9 mouse cellular contexts compared by ENCODE assay signal in the genomic region with DNA sequence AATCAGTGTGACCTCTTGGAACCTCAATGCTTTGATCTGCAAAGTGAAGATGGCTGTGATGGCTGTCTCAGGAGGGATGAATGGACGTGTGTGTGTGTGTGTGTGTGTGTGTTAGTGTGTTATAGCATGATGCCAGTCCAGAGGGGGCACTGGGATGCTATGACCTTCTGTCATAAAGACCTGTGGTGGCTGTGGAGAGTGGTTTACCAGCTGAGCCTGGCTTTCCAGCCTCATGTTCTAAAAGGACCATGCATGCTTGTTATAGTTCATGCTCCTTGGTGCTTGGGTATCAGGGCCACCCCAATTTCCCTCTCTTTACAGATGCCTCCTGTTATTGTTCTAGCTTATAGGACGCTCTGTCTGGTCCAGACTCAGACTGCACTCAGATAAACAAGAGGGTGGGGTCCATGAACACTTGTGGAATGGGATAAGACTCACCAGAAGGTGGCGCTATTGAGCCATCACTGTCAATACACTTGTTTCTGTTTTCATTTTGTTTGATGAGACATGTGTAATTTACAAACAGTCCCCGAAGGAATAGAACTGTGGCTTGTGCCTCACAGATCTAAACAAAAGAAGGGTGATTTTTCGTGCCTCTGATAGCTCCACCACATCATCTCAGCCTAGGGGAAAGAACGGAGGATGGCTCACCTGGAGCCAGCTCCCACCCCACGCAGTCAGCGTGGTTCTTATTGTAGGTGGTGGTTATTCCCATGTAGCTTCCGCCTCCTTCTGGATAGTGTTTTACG.
A peak's percentile ranks its signal among the peaks of the same experiment; 100 is the strongest.
DNase-seq lines count a peak whose midpoint lies in the region; ATAC-seq and TF ChIP-seq lines count a peak whose summit lies in the region.
"Had no signal": no experiment of that assay in that cellular context is flagged by ENCODE, and none has a peak within 500 bp of the region (broad histone marks: within the 10 kb centered on the region; RNA-seq: fewer than 3 reads in every experiment).

No protein-coding gene starts in this region.

- peak; percentile 20 for DNase-seq in gastrocnemius, adult 18-20 months (ENCODE audit: low spot score)
- DNase-seq in gastrocnemius, postnatal 25 days = no peak
- peak; percentile 84 for DNase-seq in brain, embryonic 14.5 days (ENCODE audit: low read depth)
- peak; percentile 39 for DNase-seq in gastrocnemius, postnatal 14 days
- peak; percentile 29 to 76 for DNase-seq in layer of hippocampus, adult 2 months (ENCODE audit: low spot score in 2 of 2)
- DNase-seq in telencephalon, adult 2 months (ENCODE audit: low read depth, low spot score) = peak; percentile 61

- H3K36me3 ChIP-seq in E14TG2a.4 (ENCODE audit: insufficient read depth, low read length) = no peaks in the 10 kb centered on the region

- no peaks in the 10 kb centered on the region for H3K9me3 ChIP-seq in E14TG2a.4 (ENCODE audit: low read length)

- H3K4me1 ChIP-seq in E14TG2a.4 (replicated peaks; ENCODE audit: low read depth, low read length) = no peaks in the 10 kb centered on the region

- H3K27me3 ChIP-seq in E14TG2a.4 (ENCODE audit: insufficient read depth, low read length) = no peaks in the 10 kb centered on the region

- H3K27ac ChIP-seq in layer of hippocampus, adult 2 months = no peak overlapping the region
- H3K27ac ChIP-seq: macrophage had no signal

- no peak overlapping the region for H3K4me3 ChIP-seq in E14TG2a.4 (replicated peaks; ENCODE audit: low read length)
- H3K4me3 ChIP-seq in layer of hippocampus, adult 2 months = peak overlapping the region; percentile 44

- intact Hi-C loops in gastrocnemius, postnatal 14 days (cut with DNase I; ENCODE audit: low total_unique reads) = loop anchor here (10.0 kb wide), 1 partner anchor 730 kb away; no protein-coding TSS in a partner anchor

- no peak for TF ChIP-seq POLR2A in brain, embryonic 14.5 days (IDR thresholded peaks at IDR 0.05; ENCODE audit: borderline replicate concordance, extremely low read depth, insufficient read depth, insufficient read length, poor library complexity, severe bottlenecking)

- peak; percentile 83 for TF ChIP-seq CTCF in E14TG2a.4 (conservative IDR thresholded peaks at IDR 0.05; ENCODE audit: low read length)
- TF ChIP-seq CTCF in brain, embryonic 14.5 days (IDR thresholded peaks at IDR 0.05; ENCODE audit: borderline replicate concordance, extremely low read depth, insufficient read depth, insufficient read length) = peak; percentile 68; the same call in 1 of the 2 replicates
- peak; percentile 96 for TF ChIP-seq CTCF in layer of hippocampus, adult 2 months (conservative IDR thresholded peaks at IDR 0.05)

- peak; percentile 35; the same call in 1 of the 2 replicates for ATAC-seq in megakaryocyte, adult 5-6 weeks (ENCODE audit: poor library complexity, severe bottlenecking)
